Mouse (Mus musculus) monocyte, adult 59 days (primary cell): ENCODE measurements around the gene Olfr458. TPM values are rescaled to one million over a fixed set of nuclear protein-coding genes. Genes with fewer than 3 reads are reported as not detected.

Experiments
- total RNA-seq, 2 experiments: library from RNA; stranded (reverse); gene quantifications; one replicate each; pipeline ENCODE4 v1.2.4; 2023

Olfr458 gene
- not detected for total RNA-seq

DNA sequence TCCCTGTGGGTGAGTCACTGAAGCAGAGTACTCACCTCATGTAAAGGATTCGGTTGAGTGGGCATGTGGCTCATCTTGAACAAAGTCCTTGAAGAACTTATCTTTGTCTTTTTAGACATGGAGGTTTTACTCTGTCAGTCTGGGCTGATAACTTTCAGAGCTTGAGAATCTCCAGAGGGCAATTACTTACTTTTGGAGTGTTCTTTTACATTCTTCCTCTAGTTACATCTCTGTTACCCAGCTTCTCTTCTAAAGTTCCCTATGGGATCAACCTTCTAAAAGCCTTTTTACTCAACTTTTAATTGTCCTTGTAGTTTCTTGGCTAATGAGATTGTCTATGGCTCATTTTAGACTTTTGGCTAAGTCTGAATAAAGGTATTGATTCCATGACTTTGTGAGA, at the start of gene Olfr458:
Gene Olfr458 (minus strand): TSS at position 101 of the 400 bp plus-strand sequence.

GRCm38 (mm10) chr6:42487114-42487513, 22.1 kb upstream of the Olfr458 start, which contains the start of gene Olfr456:
Olfr456 (minus strand) TSS chr6:42487214.

GRCm38 (mm10) chr6:42476235-42476634, 11.2 kb upstream of the Olfr458 start, which contains the start of gene Olfr457:
Olfr457 (minus strand) TSS chr6:42476335.

GRCm38 (mm10) chr6:42434446-42434845, 30.6 kb downstream of the Olfr458 start, which contains the start of gene Tas2r126:
Tas2r126 (plus strand) TSS chr6:42434535.

Other genes starting within 250 kb of the Olfr458 start
- not detected for gene Tas2r144, start 249.9 kb downstream of the Olfr458 start, total RNA-seq
- gene Gstk1, start 219.3 kb downstream of the Olfr458 start, total RNA-seq, result 10 to 100 TPM; 13.0 to 15.5 TPM
- gene Tmem139, start 203.2 kb downstream of the Olfr458 start, total RNA-seq, result not detected
- 100 to 1,000 TPM in 1 of 2 experiments, 10 to 100 TPM in 1; 95.1 to 103 TPM for gene Casp2, start 200.2 kb downstream of the Olfr458 start, total RNA-seq
- gene Clcn1, start 178.5 kb downstream of the Olfr458 start, total RNA-seq, result under 1 TPM; 0.39 to 0.86 TPM
- gene Fam131b, start 140.6 kb downstream of the Olfr458 start, total RNA-seq, result under 1 TPM in 1 of 2 experiments, not detected in 1; 0.12 TPM
- 100 to 1,000 TPM; 586 to 636 TPM for gene Zyx, start 115.6 kb downstream of the Olfr458 start, total RNA-seq
- under 1 TPM in 1 of 2 experiments, not detected in 1; 0.24 TPM for gene Epha1, start 91.9 kb downstream of the Olfr458 start, total RNA-seq
- 1 to 10 TPM in 1 of 2 experiments, under 1 TPM in 1; 0.97 to 1.7 TPM for gene Tas2r143, start 65.0 kb downstream of the Olfr458 start, total RNA-seq
- 1 to 10 TPM; 1.2 to 1.5 TPM for gene Tas2r135, start 59.8 kb downstream of the Olfr458 start, total RNA-seq
- gene Tas2r126, start 30.7 kb downstream of the Olfr458 start, total RNA-seq, result 1 to 10 TPM in 1 of 2 experiments, under 1 TPM in 1; 0.73 to 1.6 TPM
- not detected for gene Olfr457, start 11.1 kb upstream of the Olfr458 start, total RNA-seq
- not detected for gene Olfr456, start 22.0 kb upstream of the Olfr458 start, total RNA-seq
- not detected for gene Olfr455, start 82.4 kb upstream of the Olfr458 start, total RNA-seq
- gene Tcaf3, start 132.5 kb upstream of the Olfr458 start, total RNA-seq, result not detected
- gene Tcaf2, start 180.1 kb upstream of the Olfr458 start, total RNA-seq, result under 1 TPM; 0.31 to 0.43 TPM
- under 1 TPM in 1 of 2 experiments, not detected in 1; 0.34 TPM for gene Tcaf1, start 244.9 kb upstream of the Olfr458 start, total RNA-seq